Mouse (Mus musculus) forebrain, embryonic 13.5 days (tissue): ENCODE data around the gene Nmu. TPM values are rescaled to one million over a fixed set of nuclear protein-coding genes. Genes with fewer than 3 reads are reported as not detected.

ENCODE experiments used
- ATAC-seq: fragments of 200-750 bp; cut with Nextera tagmentation; 2 replicates; pipeline ENCODE4 v1.8.0; 2017
- H3K27ac ChIP-seq: fragments of 300-500 bp; sonication (generic); 2 replicates; pipeline ENCODE4 v1.5.1; 2015; ENCODE audit warnings: inconsistent platforms, mild to moderate bottlenecking, moderate library complexity
- H3K27me3 ChIP-seq: fragments of 300-500 bp; sonication (generic); 2 replicates; pipeline ENCODE4 v1.6.1; 2015; ENCODE audit warnings: mild to moderate bottlenecking, inconsistent platforms
- H3K36me3 ChIP-seq: fragments of 300-500 bp; sonication (generic); 2 replicates; pipeline ENCODE4 v1.6.1; 2015; ENCODE audit warnings: mild to moderate bottlenecking, inconsistent platforms; ENCODE audit not compliant: poor library complexity, severe bottlenecking
- H3K4me1 ChIP-seq: fragments of 300-500 bp; sonication (generic); 2 replicates; pipeline ENCODE4 v1.6.1; 2015; ENCODE audit warnings: inconsistent platforms
- H3K4me2 ChIP-seq: fragments of 300-500 bp; sonication (generic); 2 replicates; pipeline ENCODE4 v1.6.1; 2015; ENCODE audit warnings: inconsistent platforms, mild to moderate bottlenecking, moderate library complexity
- H3K4me3 ChIP-seq: fragments of 300-500 bp; sonication (generic); 2 replicates; pipeline ENCODE4 v1.5.1; 2015; ENCODE audit warnings: mild to moderate bottlenecking, inconsistent platforms
- H3K9ac ChIP-seq: fragments of 300-500 bp; sonication (generic); 2 replicates; pipeline ENCODE4 v1.6.1; 2015; ENCODE audit warnings: mild to moderate bottlenecking, inconsistent platforms
- H3K9me3 ChIP-seq: fragments of 300-500 bp; sonication (generic); replicated peaks from 2 replicates; pipeline ENCODE4 v1.6.1; 2016; ENCODE audit warnings: inconsistent platforms
- WGBS: fragments of 180-500 bp; shearing (Covaris S2); methylation state at CpG from one replicate; pipeline ENCODE4 v1.1.7; 2015; 5-methylcytosine and 5-hydroxymethylcytosine counted together
- polyA plus RNA-seq: library from polyadenylated mRNA; unstranded; fragments of >200 nt; fragmentation: Nextera tagmentation; extraction: Ambion mirVana; gene quantifications from 2 replicates; pipeline ENCODE4 v1.2.1, GENCODE M21; 2015

Nmu gene
- not detected in 2 replicates for polyA plus RNA-seq

- no peak; the same call in 1 of the 2 replicates for ATAC-seq
- Histone ChIP-seq H3K27ac (no peak within 1 kb of the TSS), H3K4me3 (peak within 1 kb of the TSS; percentile 34), H3K4me2 (peak within 1 kb of the TSS; percentile 61), H3K9me3 (no peaks in the 10 kb centered on the region), H3K4me1 (peaks cover 13% of the 10 kb centered on the region), H3K36me3 (no peaks in the 10 kb centered on the region), H3K9ac (peak within 1 kb of the TSS; percentile 47), H3K27me3 (peaks cover 30% of the 10 kb centered on the region)
- 5% methylated on average over 35 of the region's 35 CpGs for WGBS
These were observed at the start of gene Nmu for GRCm38 (mm10) chr5:76363453-76364104. Nmu (minus strand) TSS chr5:76363788.

- H3K4me3 ChIP-seq, result no peak overlapping the region
- H3K36me3 ChIP-seq, result no peaks in the 10 kb centered on the region
- no peak overlapping the region for H3K9ac ChIP-seq
- no peaks in the 10 kb centered on the region for H3K27me3 ChIP-seq
- no peaks in the 10 kb centered on the region for H3K4me1 ChIP-seq
- 94% methylated on average over 4 of the region's 4 CpGs for WGBS
- no peak overlapping the region for H3K27ac ChIP-seq
- no peak overlapping the region for H3K4me2 ChIP-seq
- H3K9me3 ChIP-seq, result no peaks in the 10 kb centered on the region
- no peak for ATAC-seq
These were observed 48.1 kb upstream of the Nmu start for GRCm38 (mm10) chr5:76411697-76412096.

GRCm38 (mm10) chr5:76394382-76394781 lies 30.8 kb upstream of the Nmu start:
- no peak overlapping the region for H3K4me2 ChIP-seq
- no peaks in the 10 kb centered on the region for H3K27me3 ChIP-seq
- H3K36me3 ChIP-seq, result no peaks in the 10 kb centered on the region
- H3K9ac ChIP-seq, result no peak overlapping the region
- no peaks in the 10 kb centered on the region for H3K9me3 ChIP-seq
- no peak overlapping the region for H3K4me3 ChIP-seq
- no peaks in the 10 kb centered on the region for H3K4me1 ChIP-seq
- WGBS, result 91% methylated on average over 5 of the region's 5 CpGs
- H3K27ac ChIP-seq, result no peak overlapping the region
- no peak for ATAC-seq

- no peaks in the 10 kb centered on the region for H3K4me1 ChIP-seq
- no peak overlapping the region for H3K4me3 ChIP-seq
- no peak overlapping the region for H3K27ac ChIP-seq
- H3K27me3 ChIP-seq, result no peaks in the 10 kb centered on the region
- H3K36me3 ChIP-seq, result no peaks in the 10 kb centered on the region
- H3K9me3 ChIP-seq, result no peaks in the 10 kb centered on the region
- H3K4me2 ChIP-seq, result no peak overlapping the region
- no peak overlapping the region for H3K9ac ChIP-seq
- ATAC-seq, result no peak
- WGBS, result 83% methylated on average over 10 of the region's 10 CpGs
These were observed 25.6 kb upstream of the Nmu start for GRCm38 (mm10) chr5:76389041-76389795.

GRCm38 (mm10) chr5:76388474-76388873 lies 24.9 kb upstream of the Nmu start:
- Histone ChIP-seq H3K4me3 (no peak overlapping the region), H3K4me1 (no peaks in the 10 kb centered on the region), H3K27ac (no peak overlapping the region), H3K9ac (no peak overlapping the region), H3K27me3 (no peaks in the 10 kb centered on the region), H3K4me2 (no peak overlapping the region), H3K9me3 (no peaks in the 10 kb centered on the region), H3K36me3 (no peaks in the 10 kb centered on the region)
- ATAC-seq, result no peak
- WGBS, result 98% methylated on average over 2 of the region's 2 CpGs

- Histone ChIP-seq H3K4me3 (no peak overlapping the region), H3K4me2 (no peak overlapping the region), H3K27me3 (no peaks in the 10 kb centered on the region), H3K4me1 (no peaks in the 10 kb centered on the region), H3K9ac (no peak overlapping the region), H3K27ac (no peak overlapping the region), H3K9me3 (no peaks in the 10 kb centered on the region), H3K36me3 (no peaks in the 10 kb centered on the region)
- WGBS, result 68% methylated on average over 6 of the region's 6 CpGs
- no peak for ATAC-seq
These were observed 20.1 kb upstream of the Nmu start for GRCm38 (mm10) chr5:76383673-76384072.

- WGBS, result 93% methylated on average over 5 of the region's 5 CpGs
- ATAC-seq, result no peak
These were observed 18.2 kb upstream of the Nmu start for GRCm38 (mm10) chr5:76381836-76382235.

GRCm38 (mm10) chr5:76379216-76379615 lies 15.6 kb upstream of the Nmu start:
- ATAC-seq, result no peak
- 43% methylated on average over 3 of the region's 3 CpGs for WGBS

More at GRCm38 (mm10) chr5:76381836-76382235, 18.2 kb upstream of the Nmu start:
- no peaks in the 10 kb centered on the region for H3K36me3 ChIP-seq
- H3K4me2 ChIP-seq, result no peak overlapping the region
- no peaks in the 10 kb centered on the region for H3K27me3 ChIP-seq
- H3K9ac ChIP-seq, result no peak overlapping the region
- no peaks in the 10 kb centered on the region for H3K4me1 ChIP-seq
- no peak overlapping the region for H3K27ac ChIP-seq
- H3K9me3 ChIP-seq, result no peaks in the 10 kb centered on the region
- H3K4me3 ChIP-seq, result no peak overlapping the region

GRCm38 (mm10) chr5:76369215-76369840 lies 5.7 kb upstream of the Nmu start:
- H3K27me3 ChIP-seq, result peaks cover 10% of the 10 kb centered on the region
- no peak overlapping the region for H3K4me3 ChIP-seq
- no peak overlapping the region for H3K27ac ChIP-seq
- no peaks in the 10 kb centered on the region for H3K36me3 ChIP-seq
- no peaks in the 10 kb centered on the region for H3K4me1 ChIP-seq
- no peak overlapping the region for H3K9ac ChIP-seq
- H3K9me3 ChIP-seq, result no peaks in the 10 kb centered on the region
- 81% methylated on average over 8 of the region's 8 CpGs for WGBS
- no peak overlapping the region for H3K4me2 ChIP-seq
- ATAC-seq, result no peak

More at GRCm38 (mm10) chr5:76379216-76379615, 15.6 kb upstream of the Nmu start:
- Histone ChIP-seq H3K4me2 (no peak overlapping the region), H3K36me3 (no peaks in the 10 kb centered on the region), H3K4me3 (no peak overlapping the region), H3K27me3 (no peaks in the 10 kb centered on the region), H3K9me3 (no peaks in the 10 kb centered on the region), H3K27ac (no peak overlapping the region), H3K9ac (no peak overlapping the region), H3K4me1 (no peaks in the 10 kb centered on the region)

- WGBS, result 45% methylated on average over 5 of the region's 5 CpGs
- Histone ChIP-seq H3K9me3 (no peaks in the 10 kb centered on the region), H3K4me2 (no peak overlapping the region)
These were observed 1.8 kb upstream of the Nmu start for GRCm38 (mm10) chr5:76365406-76365805.

GRCm38 (mm10) chr5:76360786-76361185 lies 2.8 kb downstream of the Nmu start:
- no peak overlapping the region for H3K9ac ChIP-seq
- H3K4me2 ChIP-seq, result no peak overlapping the region
- ATAC-seq, result no peak
- no peaks in the 10 kb centered on the region for H3K9me3 ChIP-seq
- peaks cover 13% of the 10 kb centered on the region for H3K4me1 ChIP-seq
- H3K4me3 ChIP-seq, result no peak overlapping the region
- peaks cover 30% of the 10 kb centered on the region for H3K27me3 ChIP-seq
- WGBS, result 77% methylated on average over 4 of the region's 4 CpGs
- no peak overlapping the region for H3K27ac ChIP-seq
- H3K36me3 ChIP-seq, result no peaks in the 10 kb centered on the region

More at GRCm38 (mm10) chr5:76365406-76365805, 1.8 kb upstream of the Nmu start:
- Histone ChIP-seq H3K27me3 (peaks cover 30% of the 10 kb centered on the region), H3K4me1 (peaks cover 13% of the 10 kb centered on the region), H3K36me3 (no peaks in the 10 kb centered on the region), H3K4me3 (no peak overlapping the region), H3K27ac (no peak overlapping the region), H3K9ac (no peak overlapping the region)
- ATAC-seq, result no peak

- Histone ChIP-seq H3K4me1 (peaks cover 13% of the 10 kb centered on the region), H3K4me3 (no peak overlapping the region)
- WGBS, result 77% methylated on average over 1 of the region's 1 CpGs
These were observed 3.5 kb downstream of the Nmu start for GRCm38 (mm10) chr5:76360057-76360456.

More at GRCm38 (mm10) chr5:76360057-76360456, 3.5 kb downstream of the Nmu start:
- Histone ChIP-seq H3K9ac (no peak overlapping the region), H3K27ac (no peak overlapping the region), H3K9me3 (no peaks in the 10 kb centered on the region), H3K27me3 (peaks cover 26% of the 10 kb centered on the region), H3K36me3 (no peaks in the 10 kb centered on the region), H3K4me2 (no peak overlapping the region)
- ATAC-seq, result no peak
